Mouse (Mus musculus) kidney, embryonic 15.5 days (tissue): ENCODE measurements at regions not wholly inside any gene's neighbourhood (a gene's known extent, or its start where the extent isn't known, plus 50 kb on each side); places are given as distances from the start of the nearest gene placed in this dataset.
A peak's percentile ranks its signal among the peaks of the same experiment; 100 is the strongest.

Experiments used
- ATAC-seq: fragments of 200-750 bp; cut with Nextera tagmentation; replicated peaks from 2 replicates; pipeline ENCODE4 v1.8.0; 2017; ENCODE audit warnings: moderate TSS enrichment; ENCODE audit not compliant: low FRiP score
- H3K27ac ChIP-seq: fragments of 300-500 bp; sonication (generic); 2 replicates; pipeline ENCODE4 v1.5.1; 2015; ENCODE audit warnings: mild to moderate bottlenecking, inconsistent platforms
- H3K27me3 ChIP-seq: fragments of 300-500 bp; sonication (generic); 2 replicates; pipeline ENCODE4 v1.6.1; 2015; ENCODE audit warnings: inconsistent platforms
- H3K36me3 ChIP-seq: fragments of 300-500 bp; sonication (generic); 2 replicates; pipeline ENCODE4 v1.6.1; 2015; ENCODE audit warnings: inconsistent platforms
- H3K4me1 ChIP-seq: fragments of 300-500 bp; sonication (generic); 2 replicates; pipeline ENCODE4 v1.6.1; 2015; ENCODE audit warnings: inconsistent platforms
- H3K4me2 ChIP-seq: fragments of 300-500 bp; sonication (generic); 2 replicates; pipeline ENCODE4 v1.6.1; 2015; ENCODE audit warnings: moderate library complexity, mild to moderate bottlenecking, inconsistent platforms
- H3K4me3 ChIP-seq: fragments of 300-500 bp; sonication (generic); replicated peaks from 2 replicates; pipeline ENCODE4 v1.5.1; 2015; ENCODE audit warnings: mild to moderate bottlenecking, inconsistent platforms
- H3K9ac ChIP-seq: fragments of 300-500 bp; sonication (generic); 2 replicates; pipeline ENCODE4 v1.6.1; 2015; ENCODE audit warnings: mild to moderate bottlenecking, inconsistent platforms
- H3K9me3 ChIP-seq: fragments of 300-500 bp; sonication (generic); replicated peaks from 2 replicates; pipeline ENCODE4 v1.6.1; 2016; ENCODE audit warnings: inconsistent platforms
- WGBS: fragments of 180-500 bp; shearing (Covaris S2); methylation state at CpG from one replicate; pipeline ENCODE4 v1.1.7; 2015; ENCODE audit warnings: mixed read lengths; 5-methylcytosine and 5-hydroxymethylcytosine counted together

DNA sequence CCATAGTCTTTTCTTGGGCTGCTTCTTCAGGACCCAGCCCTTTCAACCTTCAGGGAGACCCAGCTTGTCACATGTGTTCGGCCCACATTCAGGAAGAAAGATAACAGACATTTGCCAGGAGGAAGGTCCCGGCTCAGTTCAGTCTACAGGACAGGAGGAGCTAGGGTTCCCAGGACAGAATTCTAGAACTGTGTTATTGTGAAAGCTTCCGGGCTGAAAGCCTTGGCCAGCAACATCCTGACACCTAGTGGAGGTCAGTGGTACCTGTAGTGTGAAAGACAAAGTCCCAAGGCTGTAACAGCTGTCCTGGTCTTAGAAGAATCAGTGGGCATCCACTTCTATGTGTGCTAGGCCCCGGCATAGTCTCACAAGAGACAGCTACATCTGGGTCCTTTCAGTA is 463.1 kb downstream of the Prdm13 start:
- Histone ChIP-seq H3K4me3 (no peak overlapping the region), H3K4me1 (0 out of 2 replicates have a peak, but pooled peaks cover 2% of the 10 kb centered on the region), H3K27ac (no peak overlapping the region), H3K9ac (no peak overlapping the region), H3K36me3 (no peaks in the 10 kb centered on the region), H3K27me3 (no peaks in the 10 kb centered on the region), H3K4me2 (no peak overlapping the region), H3K9me3 (no peaks in the 10 kb centered on the region)
- 34% methylated on average over 4 of the region's 4 CpGs for WGBS
- ATAC-seq: peak; percentile 79

DNA sequence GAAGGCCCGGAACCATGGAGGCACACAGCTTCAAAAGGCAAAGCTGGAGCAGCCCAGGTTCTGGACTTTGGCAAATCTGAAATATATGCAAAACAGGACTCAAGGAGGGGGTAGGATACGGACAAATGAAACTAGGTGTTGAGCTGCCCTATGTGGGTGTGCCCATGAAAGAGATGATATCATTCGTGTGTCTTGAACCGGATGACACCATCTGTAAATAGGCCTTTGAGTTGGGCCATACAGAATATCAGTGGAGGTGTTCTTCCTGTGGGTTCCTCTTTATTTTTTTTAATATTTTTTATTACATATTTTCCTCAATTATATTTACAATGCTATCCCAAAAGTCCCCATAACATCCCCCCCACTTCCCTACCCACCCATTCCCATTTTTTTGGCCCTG is 478.1 kb downstream of the Prdm13 start:
- H3K9me3 ChIP-seq: no peaks in the 10 kb centered on the region
- H3K4me3 ChIP-seq: no peak overlapping the region
- no peak overlapping the region for H3K27ac ChIP-seq
- H3K4me2 ChIP-seq: no peak overlapping the region
- H3K9ac ChIP-seq: no peak overlapping the region
- no peaks in the 10 kb centered on the region for H3K27me3 ChIP-seq
- ATAC-seq: no peak
- H3K4me1 ChIP-seq: no peaks in the 10 kb centered on the region
- H3K36me3 ChIP-seq: no peaks in the 10 kb centered on the region
- 95% methylated on average over 4 of the region's 4 CpGs for WGBS

DNA sequence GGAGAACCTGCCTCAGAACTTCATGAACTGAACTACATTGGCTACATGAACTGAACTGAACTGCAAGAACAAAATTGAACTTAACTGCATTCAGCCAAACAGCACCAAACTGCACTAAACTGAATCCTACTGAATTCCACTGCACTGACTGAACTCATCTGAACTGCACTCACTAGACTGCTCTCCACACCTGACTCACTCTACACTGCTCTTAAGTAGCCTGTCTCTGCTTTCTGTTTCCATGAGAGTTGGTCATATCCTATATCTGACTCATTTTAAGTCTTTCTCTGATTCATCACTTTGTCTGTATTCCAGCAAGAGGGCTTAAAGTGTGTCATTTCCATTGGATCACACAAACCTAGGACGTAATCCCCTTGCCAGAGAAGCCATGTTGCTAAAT is 490.1 kb downstream of the Prdm13 start:
- Histone ChIP-seq H3K4me1 (no peaks in the 10 kb centered on the region), H3K9ac (no peak overlapping the region), H3K4me2 (no peak overlapping the region), H3K9me3 (no peaks in the 10 kb centered on the region), H3K36me3 (no peaks in the 10 kb centered on the region), H3K27ac (no peak overlapping the region), H3K4me3 (no peak overlapping the region), H3K27me3 (no peaks in the 10 kb centered on the region)
- WGBS: 88% methylated on average over 1 of the region's 1 CpGs
- no peak for ATAC-seq

- no peak overlapping the region for H3K4me2 ChIP-seq
- no peaks in the 10 kb centered on the region for H3K27me3 ChIP-seq
- H3K9ac ChIP-seq: no peak overlapping the region
- H3K27ac ChIP-seq: no peak overlapping the region
- WGBS: 80% methylated on average over 6 of the region's 6 CpGs
- no peaks in the 10 kb centered on the region for H3K9me3 ChIP-seq
- ATAC-seq: no peak
- no peaks in the 10 kb centered on the region for H3K4me1 ChIP-seq
- no peak overlapping the region for H3K4me3 ChIP-seq
- no peaks in the 10 kb centered on the region for H3K36me3 ChIP-seq
Measured at GRCm38 (mm10) chr4:21173789-21174188, 512.0 kb downstream of the Prdm13 start.

GRCm38 (mm10) chr4:21173019-21173418 is 512.7 kb downstream of the Prdm13 start:
- Histone ChIP-seq H3K27ac (no peak overlapping the region), H3K4me3 (no peak overlapping the region), H3K4me2 (no peak overlapping the region), H3K9me3 (no peaks in the 10 kb centered on the region), H3K4me1 (no peaks in the 10 kb centered on the region), H3K27me3 (no peaks in the 10 kb centered on the region), H3K9ac (no peak overlapping the region), H3K36me3 (no peaks in the 10 kb centered on the region)
- 94% methylated on average over 1 of the region's 1 CpGs for whole genome bisulfite sequencing
- ATAC-seq: no peak

GRCm38 (mm10) chr4:21170734-21171133 is 515.0 kb downstream of the Prdm13 start:
- H3K36me3 ChIP-seq: no peaks in the 10 kb centered on the region
- no peak for ATAC-seq
- no peak overlapping the region for H3K4me2 ChIP-seq
- no peak overlapping the region for H3K27ac ChIP-seq
- WGBS: 71% methylated on average over 3 of the region's 3 CpGs
- no peaks in the 10 kb centered on the region for H3K27me3 ChIP-seq
- H3K4me3 ChIP-seq: no peak overlapping the region
- no peaks in the 10 kb centered on the region for H3K9me3 ChIP-seq
- H3K9ac ChIP-seq: no peak overlapping the region
- no peaks in the 10 kb centered on the region for H3K4me1 ChIP-seq

GRCm38 (mm10) chr4:21162124-21162523 is 523.6 kb downstream of the Prdm13 start:
- no peak overlapping the region for H3K4me3 ChIP-seq
- no peaks in the 10 kb centered on the region for H3K9me3 ChIP-seq
- no peaks in the 10 kb centered on the region for H3K36me3 ChIP-seq
- H3K4me1 ChIP-seq: no peaks in the 10 kb centered on the region
- H3K27ac ChIP-seq: no peak overlapping the region
- no peak overlapping the region for H3K4me2 ChIP-seq
- H3K9ac ChIP-seq: no peak overlapping the region
- no peaks in the 10 kb centered on the region for H3K27me3 ChIP-seq
- no peak for ATAC-seq

GRCm38 (mm10) chr4:21125892-21126291 is 559.9 kb downstream of the Prdm13 start:
- no peaks in the 10 kb centered on the region for H3K27me3 ChIP-seq
- no peaks in the 10 kb centered on the region for H3K4me1 ChIP-seq
- H3K27ac ChIP-seq: no peak overlapping the region
- H3K36me3 ChIP-seq: no peaks in the 10 kb centered on the region
- 95% methylated on average over 1 of the region's 1 CpGs for WGBS
- no peak overlapping the region for H3K9ac ChIP-seq
- no peak for ATAC-seq
- no peak overlapping the region for H3K4me3 ChIP-seq
- H3K4me2 ChIP-seq: no peak overlapping the region
- H3K9me3 ChIP-seq: no peaks in the 10 kb centered on the region

DNA sequence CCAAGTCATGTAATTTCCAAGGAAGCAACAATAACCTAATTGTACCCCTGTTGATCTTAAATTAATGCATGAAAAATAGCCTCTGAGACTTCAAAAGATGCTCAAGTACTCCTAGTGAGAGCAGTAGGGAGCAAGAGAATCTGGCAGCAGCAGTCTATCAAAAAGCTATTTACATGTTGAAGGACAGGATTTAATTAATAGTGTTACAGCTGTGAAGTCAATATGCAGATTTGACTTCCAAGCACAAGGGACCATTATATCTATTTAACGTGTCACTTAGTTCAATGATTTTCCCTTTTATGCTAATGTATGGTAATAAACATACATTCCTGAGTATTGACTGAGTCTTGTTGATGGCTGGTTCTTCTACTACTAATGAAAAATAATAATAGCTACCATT is 590.0 kb downstream of the Prdm13 start:
- ATAC-seq: no peak
- H3K27me3 ChIP-seq: no peaks in the 10 kb centered on the region
- H3K4me1 ChIP-seq: no peaks in the 10 kb centered on the region
- no peak overlapping the region for H3K4me3 ChIP-seq
- no peaks in the 10 kb centered on the region for H3K9me3 ChIP-seq
- H3K9ac ChIP-seq: no peak overlapping the region
- H3K4me2 ChIP-seq: no peak overlapping the region
- 76% methylated on average over 1 of the region's 1 CpGs for WGBS
- no peaks in the 10 kb centered on the region for H3K36me3 ChIP-seq
- no peak overlapping the region for H3K27ac ChIP-seq

DNA sequence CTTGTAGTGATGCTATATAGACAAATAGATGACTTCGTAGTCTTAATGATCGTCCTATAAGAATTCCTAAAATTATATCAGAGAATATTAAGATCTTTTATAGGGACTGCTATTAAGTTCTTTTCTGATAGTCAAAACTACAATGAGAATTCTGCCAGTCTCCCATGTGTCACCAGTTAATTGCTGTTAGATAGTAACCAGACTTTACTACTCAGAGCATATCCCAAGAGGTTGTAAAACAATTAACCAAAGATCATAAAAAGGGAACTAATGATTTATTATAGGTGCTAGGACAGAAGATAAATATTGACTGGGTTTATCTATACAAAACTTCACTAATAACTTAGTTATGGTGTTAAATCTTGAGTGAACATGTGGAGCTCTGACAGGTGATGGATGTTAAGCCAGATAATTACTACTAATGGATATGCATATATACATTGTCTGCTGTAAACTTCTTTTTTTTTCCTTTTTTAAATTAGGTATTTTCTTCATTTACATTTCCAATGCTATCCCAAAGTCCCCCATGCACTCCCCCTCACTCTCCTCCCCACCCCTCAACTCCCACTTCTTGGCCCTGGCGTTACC is 615.5 kb downstream of the Prdm13 start:
- 91% methylated on average over 3 of the region's 3 CpGs for WGBS

More for the DNA sequence above, 615.5 kb downstream of the Prdm13 start:
- H3K27ac ChIP-seq: no peak overlapping the region
- no peak overlapping the region for H3K4me2 ChIP-seq
- H3K9ac ChIP-seq: no peak overlapping the region
- no peak for ATAC-seq
- H3K4me3 ChIP-seq: no peak overlapping the region
- H3K27me3 ChIP-seq: no peaks in the 10 kb centered on the region
- no peaks in the 10 kb centered on the region for H3K36me3 ChIP-seq
- no peaks in the 10 kb centered on the region for H3K4me1 ChIP-seq
- no peaks in the 10 kb centered on the region for H3K9me3 ChIP-seq
